Mouse (Mus musculus) megakaryocyte, embryonic 14.5 days (primary cell): ENCODE measurements around the gene Slfn4. TPM values are rescaled to one million over a fixed set of nuclear protein-coding genes. Genes with fewer than 3 reads are reported as not detected.
"Not testable (repeated sequence)": the region's sequence is repeated elsewhere in the genome, so short reads cannot be mapped to it uniquely, and the experiment has no call there.

ENCODE experiments used
- H3K27me3 ChIP-seq: replicated peaks from 2 replicates; pipeline ENCODE3; 2012; ENCODE audit warnings: inconsistent platforms
- H3K36me3 ChIP-seq: replicated peaks from 2 replicates; pipeline ENCODE3; 2012; ENCODE audit warnings: low read length, inconsistent platforms, mixed read lengths
- H3K4me1 ChIP-seq: 2 replicates; pipeline ENCODE4 v1.6.1; 2012; ENCODE audit warnings: inconsistent platforms
- H3K4me3 ChIP-seq: replicated peaks from 2 replicates; pipeline ENCODE3; 2012; ENCODE audit warnings: moderate library complexity, mild to moderate bottlenecking, inconsistent platforms
- H3K9me3 ChIP-seq: 2 replicates; pipeline ENCODE4 v1.6.1; 2012; ENCODE audit warnings: inconsistent platforms
- FLI1 ChIP-seq: IDR thresholded peaks from 2 replicates; pipeline ENCODE4 v1.6.1; 2012; ENCODE audit warnings: low read length, inconsistent platforms, mixed read lengths
- GATA1 ChIP-seq: IDR thresholded peaks from 3 replicates; pipeline ENCODE4 v1.6.1; 2012; ENCODE audit warnings: mixed read lengths, low read length, inconsistent platforms, borderline replicate concordance
- polyA plus RNA-seq: library from polyadenylated mRNA; stranded (reverse); fragments of >175 nt; gene quantifications from 2 replicates; pipeline ENCODE4 v1.2.3, GENCODE M21; 2012; ENCODE audit warnings: low replicate concordance; ENCODE audit not compliant: insufficient read depth

The Slfn4 gene
- polyA plus RNA-seq, 1 experiment: 0.03 TPM

GRCm38 (mm10) chr11:83224217-83224616 lies 49.2 kb downstream of the Slfn4 start:
- Histone ChIP-seq H3K4me3 (peak overlapping the region; percentile 94), H3K36me3 (peaks cover 35% of the 10 kb centered on the region), H3K4me1 (peaks cover 63% of the 10 kb centered on the region), H3K27me3 (no peaks in the 10 kb centered on the region), H3K9me3 (no peaks in the 10 kb centered on the region)
- TF ChIP-seq FLI1 (no peak), GATA1 (no peak)

GRCm38 (mm10) chr11:83224750-83225149 lies 49.8 kb downstream of the Slfn4 start:
- Histone ChIP-seq H3K4me3 (peak overlapping the region; percentile 94), H3K27me3 (no peaks in the 10 kb centered on the region), H3K9me3 (no peaks in the 10 kb centered on the region), H3K36me3 (peaks cover 40% of the 10 kb centered on the region), H3K4me1 (peaks cover 68% of the 10 kb centered on the region)
- no peak for TF ChIP-seq GATA1
- TF ChIP-seq FLI1: no peak

GRCm38 (mm10) chr11:83225371-83225960 lies 50.5 kb downstream of the Slfn4 start:
- H3K36me3 ChIP-seq: peaks cover 46% of the 10 kb centered on the region
- no peaks in the 10 kb centered on the region for H3K9me3 ChIP-seq
- TF ChIP-seq GATA1: no peak
- H3K4me3 ChIP-seq: peak overlapping the region; percentile 94
- no peaks in the 10 kb centered on the region for H3K27me3 ChIP-seq
- H3K4me1 ChIP-seq: peaks cover 72% of the 10 kb centered on the region

GRCm38 (mm10) chr11:83227926-83228723 lies 53.1 kb downstream of the Slfn4 start:
- no peak for TF ChIP-seq FLI1
- TF ChIP-seq GATA1: no peak
- no peaks in the 10 kb centered on the region for H3K9me3 ChIP-seq
- no peaks in the 10 kb centered on the region for H3K27me3 ChIP-seq
- H3K4me3 ChIP-seq: no peak overlapping the region
- peaks cover 57% of the 10 kb centered on the region for H3K4me1 ChIP-seq
- H3K36me3 ChIP-seq: peaks cover 55% of the 10 kb centered on the region

- no peaks in the 10 kb centered on the region for H3K9me3 ChIP-seq
- H3K4me3 ChIP-seq: no peak overlapping the region
- no peaks in the 10 kb centered on the region for H3K27me3 ChIP-seq
- H3K4me1 ChIP-seq: peaks cover 43% of the 10 kb centered on the region
- TF ChIP-seq FLI1: no peak
- no peak for TF ChIP-seq GATA1
- H3K36me3 ChIP-seq: peaks cover 49% of the 10 kb centered on the region
Observed at GRCm38 (mm10) chr11:83230966-83231365, 56.0 kb downstream of the Slfn4 start.

- not testable (repeated sequence) for H3K27me3 ChIP-seq, H3K4me3 ChIP-seq, H3K9me3 ChIP-seq
- peaks cover 41% of the 10 kb centered on the region for H3K36me3 ChIP-seq
- H3K4me1 ChIP-seq: peaks cover 34% of the 10 kb centered on the region
Observed at GRCm38 (mm10) chr11:83233621-83234020, 58.6 kb downstream of the Slfn4 start.

GRCm38 (mm10) chr11:83237390-83237789 lies 62.4 kb downstream of the Slfn4 start:
- Histone ChIP-seq H3K4me1 (peaks cover 18% of the 10 kb centered on the region), H3K36me3 (peaks cover 47% of the 10 kb centered on the region)
- not testable (repeated sequence) for H3K27me3 ChIP-seq, H3K4me3 ChIP-seq, H3K9me3 ChIP-seq

- TF ChIP-seq GATA1 (no peak), FLI1 (no peak)
- H3K4me3 ChIP-seq: no peak overlapping the region
- H3K9me3 ChIP-seq: no peaks in the 10 kb centered on the region
- H3K27me3 ChIP-seq: no peaks in the 10 kb centered on the region
- H3K36me3 ChIP-seq: peaks cover 57% of the 10 kb centered on the region
- peaks cover 18% of the 10 kb centered on the region for H3K4me1 ChIP-seq
Observed at GRCm38 (mm10) chr11:83238389-83238788, 63.4 kb downstream of the Slfn4 start.

GRCm38 (mm10) chr11:83239811-83240210 lies 64.8 kb downstream of the Slfn4 start:
- Histone ChIP-seq H3K36me3 (peaks cover 70% of the 10 kb centered on the region), H3K4me1 (peaks cover 18% of the 10 kb centered on the region), H3K4me3 (no peak overlapping the region), H3K9me3 (no peaks in the 10 kb centered on the region), H3K27me3 (no peaks in the 10 kb centered on the region)
- TF ChIP-seq FLI1 (no peak), GATA1 (no peak)

Other genes starting within 250 kb of the Slfn4 start
- 1.5 TPM in 1 of 2 replicates, not detected in the other for gene Slfn5, start 223.8 kb upstream of the Slfn4 start, polyA plus RNA-seq
- 1.9 TPM in 1 of 2 replicates, not detected in the other for gene Slfn9, start 183.4 kb upstream of the Slfn4 start, polyA plus RNA-seq
- gene Slfn8, start 154.4 kb upstream of the Slfn4 start, polyA plus RNA-seq: 1.3 TPM in 1 of 2 replicates, not detected in the other
- gene Slfn2, start 110.1 kb upstream of the Slfn4 start, polyA plus RNA-seq: 9.0 TPM in 1 of 2 replicates, not detected in the other
- 0.28 TPM in 1 of 2 replicates, not detected in the other for gene Slfn1, start 58.3 kb upstream of the Slfn4 start, polyA plus RNA-seq
- gene Slfn3, start 16.1 kb downstream of the Slfn4 start, polyA plus RNA-seq: 0.07 TPM in 1 of 2 replicates, not detected in the other
- gene Slfn14, start 111.5 kb downstream of the Slfn4 start, polyA plus RNA-seq: 1.4 TPM in 1 of 2 replicates, not detected in the other
- gene Ap2b1, start 123.8 kb downstream of the Slfn4 start, polyA plus RNA-seq: 3.7 and 13.6 TPM in 2 replicates
- gene Pex12, start 127.4 kb downstream of the Slfn4 start, polyA plus RNA-seq: 2.2 and 9.8 TPM in 2 replicates
- 0.17 and 1.7 TPM in 2 replicates for gene Rasl10b, start 234.0 kb downstream of the Slfn4 start, polyA plus RNA-seq